Mouse (Mus musculus): ENCODE measurements at regions not wholly inside any gene's neighbourhood (a gene's known extent, or its start where the extent isn't known, plus 50 kb on each side); places are given as distances from the start of the nearest gene placed in this dataset.

DNA sequence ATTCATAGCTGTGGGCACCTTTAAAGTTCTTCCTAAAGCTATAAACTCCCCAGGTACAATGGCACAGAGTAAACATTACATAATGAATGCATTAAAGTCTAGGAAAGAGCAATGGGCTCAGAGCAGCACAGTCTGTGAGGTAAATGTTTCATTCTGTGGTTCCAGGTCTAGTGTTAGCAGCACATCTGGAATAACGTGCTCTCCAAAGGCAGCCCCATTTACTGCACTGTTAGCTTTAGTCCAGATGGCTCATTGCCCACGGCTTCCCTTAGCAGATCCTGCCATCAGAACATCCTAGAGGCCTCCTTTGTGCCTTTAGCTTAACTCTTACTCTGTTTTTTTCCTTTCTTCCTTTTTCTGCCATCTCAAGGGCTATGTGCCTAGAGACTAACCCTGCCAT is 87.7 kb upstream of the Tspan7 start:
- Histone ChIP-seq H3K27ac (replicated peaks; ENCODE audit: low read depth, low read length) (no peak overlapping the region), H3K4me1 (ENCODE audit: control insufficient read depth, insufficient read depth, low read length) (no peaks in the 10 kb centered on the region), H3K36me3 (ENCODE audit: control insufficient read depth, insufficient read depth, low read length) (no peaks in the 10 kb centered on the region), H3K9ac (replicated peaks; ENCODE audit: low read length) (no peak overlapping the region), H3K4me2 (ENCODE audit: low read length) (no peak overlapping the region), H3K4me3 (replicated peaks; ENCODE audit: low read depth, low read length) (no peak overlapping the region), H3K9me3 (ENCODE audit: control insufficient read depth, low read length) (no peaks in the 10 kb centered on the region), H3K27me3 (ENCODE audit: control insufficient read depth, insufficient read depth, low read length) (no peaks in the 10 kb centered on the region)
- DNase-seq (no peak), ATAC-seq (ENCODE audit: low FRiP score, low TSS enrichment) (no peak)
- WGBS: 74% methylated on average over 2 of the region's 2 CpGs

GRCm38 (mm10) chrX:10411238-10411637 is 73.7 kb upstream of the Tspan7 start:
- no peak overlapping the region for H3K27ac ChIP-seq (replicated peaks; ENCODE audit: low read depth, low read length)
- DNase-seq (no peak), ATAC-seq (ENCODE audit: low FRiP score, low TSS enrichment) (no peak)
- H3K9ac ChIP-seq (replicated peaks; ENCODE audit: low read length): no peak overlapping the region
- H3K9me3 ChIP-seq (ENCODE audit: control insufficient read depth, low read length): no peaks in the 10 kb centered on the region
- H3K36me3 ChIP-seq (ENCODE audit: control insufficient read depth, insufficient read depth, low read length): no peaks in the 10 kb centered on the region
- WGBS: 58% methylated on average over 4 of the region's 4 CpGs
- H3K27me3 ChIP-seq (ENCODE audit: control insufficient read depth, insufficient read depth, low read length): no peaks in the 10 kb centered on the region
- H3K4me2 ChIP-seq (ENCODE audit: low read length): no peak overlapping the region
- no peak overlapping the region for H3K4me3 ChIP-seq (replicated peaks; ENCODE audit: low read depth, low read length)
- no peaks in the 10 kb centered on the region for H3K4me1 ChIP-seq (ENCODE audit: control insufficient read depth, insufficient read depth, low read length)

DNA sequence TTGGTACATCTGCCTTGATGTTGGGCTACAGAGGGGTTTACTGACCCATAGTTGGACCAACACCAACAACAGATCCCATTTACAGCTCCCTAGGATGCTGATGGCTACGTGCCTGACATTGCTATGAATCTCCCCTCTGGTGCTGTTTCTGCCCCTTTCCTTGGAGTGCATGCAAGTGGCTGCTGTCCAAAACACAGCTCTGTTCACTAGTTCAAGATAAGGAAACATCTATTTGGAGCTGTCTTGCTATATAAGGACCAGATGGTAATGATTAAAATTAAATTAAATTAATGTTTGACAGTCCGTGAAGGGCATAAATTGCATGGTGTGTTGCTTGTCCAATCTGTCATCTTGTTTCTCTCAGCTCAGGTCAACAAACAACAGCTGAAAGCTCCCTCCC is 62.5 kb upstream of the Tspan7 start:
- Histone ChIP-seq H3K27ac (replicated peaks; ENCODE audit: low read depth, low read length) (no peak overlapping the region), H3K4me2 (ENCODE audit: low read length) (no peak overlapping the region), H3K9me3 (ENCODE audit: control insufficient read depth, low read length) (no peaks in the 10 kb centered on the region), H3K9ac (replicated peaks; ENCODE audit: low read length) (no peak overlapping the region), H3K36me3 (ENCODE audit: control insufficient read depth, insufficient read depth, low read length) (no peaks in the 10 kb centered on the region), H3K4me1 (ENCODE audit: control insufficient read depth, insufficient read depth, low read length) (no peaks in the 10 kb centered on the region), H3K27me3 (ENCODE audit: control insufficient read depth, insufficient read depth, low read length) (no peaks in the 10 kb centered on the region), H3K4me3 (replicated peaks; ENCODE audit: low read depth, low read length) (no peak overlapping the region)
- WGBS: 86% methylated on average over 2 of the region's 2 CpGs
- ATAC-seq (ENCODE audit: low FRiP score, low TSS enrichment): no peak
- peak; percentile 2 for DNase-seq
